Mouse (Mus musculus): ENCODE measurements around the gene BC024978. TPM values are rescaled to one million over a fixed set of nuclear protein-coding genes. Genes with fewer than 3 reads are reported as not detected.

The BC024978 gene
- total and polyA plus RNA-seq, 3 experiments: 11.3 to 14.2 (median 14.2) TPM

DNA sequence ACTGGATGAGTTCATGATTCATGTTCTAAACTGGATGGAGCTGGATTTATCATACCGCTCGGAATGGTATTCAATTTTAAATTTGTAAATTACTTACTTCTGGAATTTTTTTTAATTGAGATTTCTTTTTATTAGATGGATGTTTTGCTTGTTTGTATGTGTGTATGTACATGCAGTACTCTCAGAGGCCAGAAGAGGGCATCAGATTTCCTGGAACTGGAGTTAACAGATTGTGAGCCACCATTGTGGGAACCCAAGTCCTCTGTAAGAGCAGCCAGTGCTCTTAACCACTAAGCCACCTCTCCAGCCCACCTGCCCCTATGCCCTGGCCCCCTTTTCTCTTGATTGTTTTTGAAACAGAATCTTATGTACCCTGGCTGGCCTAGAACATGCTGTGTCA lies 53.6 kb downstream of the BC024978 start:
- no peak overlapping the region for H3K9ac ChIP-seq (ENCODE audit: low read depth, low read length)
- H3K79me2 ChIP-seq (replicated peaks; ENCODE audit: control insufficient read depth, insufficient read depth, low read length): no peaks in the 10 kb centered on the region
- no peak overlapping the region for H3K27ac ChIP-seq
- intact Hi-C loops (cut with DNase I): no loop called here
- no peak overlapping the region for H3K4me3 ChIP-seq
- no peaks in the 10 kb centered on the region for H3K36me3 ChIP-seq (ENCODE audit: control insufficient read depth, insufficient read depth, low read length)
- DNase-seq: no peak
- WGBS: 93% methylated on average over 2 of the region's 2 CpGs
- TF ChIP-seq CTCF (IDR thresholded peaks at IDR 0.05): peak; percentile 67
- TF ChIP-seq EP300 (IDR thresholded peaks at IDR 0.05; ENCODE audit: insufficient read depth, low read depth, low read length): no peak
- H3K4me1 ChIP-seq (ENCODE audit: control insufficient read depth, insufficient read depth, low read length): no peaks in the 10 kb centered on the region
- H3K27me3 ChIP-seq (ENCODE audit: control insufficient read depth, insufficient read depth, low read length): no peaks in the 10 kb centered on the region

DNA sequence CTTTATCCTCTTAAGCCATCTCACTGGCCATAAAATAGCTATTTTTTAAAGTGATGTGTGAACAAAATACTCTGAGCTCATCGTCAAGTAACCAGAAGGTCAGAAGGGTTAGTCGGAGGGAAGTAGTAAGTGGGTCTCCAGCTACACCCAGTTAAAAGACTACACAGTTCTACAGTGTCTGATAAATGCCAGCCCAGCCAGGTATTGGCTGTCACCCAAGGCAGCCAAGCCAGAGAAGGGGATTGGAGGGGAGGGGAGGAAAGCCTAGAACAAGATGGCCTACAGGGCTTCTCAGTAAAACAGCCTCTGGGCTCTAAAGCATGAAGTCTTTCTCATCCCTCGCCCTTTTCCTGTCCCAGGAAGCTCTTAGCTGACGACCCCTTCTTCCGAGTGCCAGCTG lies 54.3 kb downstream of the BC024978 start:
- Histone ChIP-seq H3K4me3 (no peak overlapping the region), H3K9ac (ENCODE audit: low read depth, low read length) (no peak overlapping the region), H3K36me3 (ENCODE audit: control insufficient read depth, insufficient read depth, low read length) (no peaks in the 10 kb centered on the region), H3K4me1 (ENCODE audit: control insufficient read depth, insufficient read depth, low read length) (no peaks in the 10 kb centered on the region), H3K27ac (no peak overlapping the region), H3K79me2 (replicated peaks; ENCODE audit: control insufficient read depth, insufficient read depth, low read length) (no peaks in the 10 kb centered on the region), H3K27me3 (ENCODE audit: control insufficient read depth, insufficient read depth, low read length) (no peaks in the 10 kb centered on the region)
- DNase-seq: no peak
- 54% methylated on average over 5 of the region's 5 CpGs for WGBS
- intact Hi-C loops (cut with DNase I): no loop called here
- TF ChIP-seq EP300 (IDR thresholded peaks at IDR 0.05; ENCODE audit: insufficient read depth, low read depth, low read length) (no peak), POLR2A (IDR thresholded peaks at IDR 0.05; ENCODE audit: insufficient read depth, low read depth, low read length) (no peak), CTCF (IDR thresholded peaks at IDR 0.05) (no peak)

DNA sequence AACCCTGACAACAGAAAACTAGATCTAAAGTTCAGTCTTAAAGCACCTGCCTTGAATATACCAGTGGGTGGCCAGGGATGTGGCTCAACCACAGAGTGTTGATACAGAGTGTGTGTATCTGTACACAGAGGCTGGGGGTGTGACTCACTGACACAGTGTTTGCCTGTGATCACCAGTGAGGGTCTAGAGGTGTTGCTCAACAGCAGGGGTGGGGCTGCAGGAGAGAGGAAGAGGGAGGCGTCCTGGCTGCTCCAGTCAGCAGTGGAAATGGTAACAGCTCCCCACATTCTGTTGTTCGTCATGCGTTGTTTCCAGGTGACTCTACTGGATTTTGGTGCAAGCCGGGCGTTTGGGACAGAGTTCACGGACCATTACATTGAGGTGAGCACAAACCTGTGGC lies 56.4 kb downstream of the BC024978 start:
- TF ChIP-seq CTCF (IDR thresholded peaks at IDR 0.05) (no peak), POLR2A (IDR thresholded peaks at IDR 0.05; ENCODE audit: insufficient read depth, low read depth, low read length) (no peak), EP300 (IDR thresholded peaks at IDR 0.05; ENCODE audit: insufficient read depth, low read depth, low read length) (no peak)
- intact Hi-C loops (cut with DNase I): no loop called here

DNA sequence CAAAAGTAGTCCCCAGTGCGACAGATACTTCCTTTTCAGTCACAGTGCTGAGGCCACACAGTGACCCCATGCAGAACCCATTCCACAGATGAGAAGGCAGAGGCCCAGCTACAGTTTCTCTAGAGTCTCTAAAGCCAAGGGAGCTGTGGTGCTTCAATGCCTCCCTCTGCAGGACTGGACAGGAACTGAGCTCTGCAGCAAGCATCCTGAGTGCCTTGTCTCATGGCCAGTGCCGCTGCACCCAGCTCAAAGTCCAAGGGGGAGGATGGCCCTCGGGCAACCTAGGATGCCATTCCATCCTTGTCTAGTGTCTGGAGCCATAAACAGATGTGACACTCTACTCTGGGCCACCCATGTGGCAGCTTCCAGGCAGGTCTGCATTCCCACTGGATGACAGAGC lies 60.1 kb downstream of the BC024978 start:
- intact Hi-C loops (cut with DNase I): no loop called here

More for the DNA sequence above, 56.4 kb downstream of the BC024978 start:
- Histone ChIP-seq H3K36me3 (ENCODE audit: control insufficient read depth, insufficient read depth, low read length) (no peaks in the 10 kb centered on the region), H3K27me3 (ENCODE audit: control insufficient read depth, insufficient read depth, low read length) (no peaks in the 10 kb centered on the region), H3K79me2 (replicated peaks; ENCODE audit: control insufficient read depth, insufficient read depth, low read length) (no peaks in the 10 kb centered on the region), H3K4me3 (no peak overlapping the region), H3K27ac (no peak overlapping the region), H3K9ac (ENCODE audit: low read depth, low read length) (no peak overlapping the region), H3K4me1 (ENCODE audit: control insufficient read depth, insufficient read depth, low read length) (no peaks in the 10 kb centered on the region)
- no peak for DNase-seq
- WGBS: 91% methylated on average over 6 of the region's 6 CpGs

DNA sequence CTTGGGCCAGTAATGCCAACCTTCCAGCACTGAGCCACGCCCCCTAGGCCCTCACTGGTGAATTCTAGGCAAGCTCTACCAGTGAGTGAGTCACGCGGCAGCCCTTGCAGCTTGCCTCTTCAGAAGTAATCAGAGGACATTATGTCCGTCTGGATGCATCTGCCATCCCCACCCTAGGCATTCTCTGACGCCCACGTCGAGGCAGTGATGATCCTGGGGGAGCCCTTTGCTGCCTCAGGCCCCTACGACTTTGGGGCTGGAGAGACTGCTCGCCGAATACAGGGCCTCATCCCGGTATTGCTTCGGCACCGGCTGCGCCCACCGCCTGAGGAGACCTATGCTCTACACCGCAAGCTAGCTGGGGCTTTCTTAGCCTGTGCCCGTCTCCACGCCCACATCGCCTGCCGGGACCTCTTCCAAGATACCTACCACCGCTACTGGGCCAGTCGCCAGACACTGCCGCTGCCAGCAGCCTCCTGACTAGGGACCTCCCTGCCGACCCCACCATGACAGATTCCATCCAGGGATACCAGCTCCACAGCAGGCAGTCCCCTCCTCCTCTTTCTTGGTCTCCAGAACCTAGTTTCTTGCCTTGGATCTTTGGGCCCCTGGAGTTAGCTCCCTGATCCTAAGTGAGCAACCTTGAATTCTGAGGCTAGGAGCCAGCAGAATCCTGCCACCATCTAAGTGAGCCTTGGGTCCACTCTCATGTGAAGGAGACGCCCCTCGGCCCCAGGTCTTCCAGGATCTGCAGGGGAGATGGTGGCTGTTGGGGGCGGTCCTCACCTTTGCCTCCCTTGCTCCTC lies 61.7 kb downstream of the BC024978 start:
- Histone ChIP-seq H3K4me3 (no peak overlapping the region), H3K27me3 (ENCODE audit: control insufficient read depth, insufficient read depth, low read length) (no peaks in the 10 kb centered on the region), H3K79me2 (replicated peaks; ENCODE audit: control insufficient read depth, insufficient read depth, low read length) (no peaks in the 10 kb centered on the region), H3K4me1 (ENCODE audit: control insufficient read depth, insufficient read depth, low read length) (peaks cover 4% of the 10 kb centered on the region), H3K27ac (peak overlapping the region; percentile 3; the same call in 1 of the 2 replicates), H3K9ac (ENCODE audit: low read depth, low read length) (no peak overlapping the region), H3K36me3 (ENCODE audit: control insufficient read depth, insufficient read depth, low read length) (no peaks in the 10 kb centered on the region)
- WGBS: 39% methylated on average over 27 of the region's 27 CpGs
- intact Hi-C loops (cut with DNase I): no loop called here
- peak; percentile 56 to 57 for DNase-seq
- TF ChIP-seq POLR2A (IDR thresholded peaks at IDR 0.05; ENCODE audit: insufficient read depth, low read depth, low read length) (no peak), CTCF (IDR thresholded peaks at IDR 0.05) (no peak), EP300 (IDR thresholded peaks at IDR 0.05; ENCODE audit: insufficient read depth, low read depth, low read length) (no peak)

More for the DNA sequence above, 60.1 kb downstream of the BC024978 start:
- H3K36me3 ChIP-seq (ENCODE audit: control insufficient read depth, insufficient read depth, low read length): no peaks in the 10 kb centered on the region
- H3K9ac ChIP-seq (ENCODE audit: low read depth, low read length): no peak overlapping the region
- H3K79me2 ChIP-seq (replicated peaks; ENCODE audit: control insufficient read depth, insufficient read depth, low read length): no peaks in the 10 kb centered on the region
- TF ChIP-seq CTCF (IDR thresholded peaks at IDR 0.05): peak; percentile 66
- no peak for TF ChIP-seq EP300 (IDR thresholded peaks at IDR 0.05; ENCODE audit: insufficient read depth, low read depth, low read length)
- DNase-seq: no peak
- peaks cover 4% of the 10 kb centered on the region for H3K4me1 ChIP-seq (ENCODE audit: control insufficient read depth, insufficient read depth, low read length)
- H3K27me3 ChIP-seq (ENCODE audit: control insufficient read depth, insufficient read depth, low read length): no peaks in the 10 kb centered on the region
- no peak overlapping the region for H3K4me3 ChIP-seq
- H3K27ac ChIP-seq: no peak overlapping the region
- WGBS: 60% methylated on average over 3 of the region's 3 CpGs

DNA sequence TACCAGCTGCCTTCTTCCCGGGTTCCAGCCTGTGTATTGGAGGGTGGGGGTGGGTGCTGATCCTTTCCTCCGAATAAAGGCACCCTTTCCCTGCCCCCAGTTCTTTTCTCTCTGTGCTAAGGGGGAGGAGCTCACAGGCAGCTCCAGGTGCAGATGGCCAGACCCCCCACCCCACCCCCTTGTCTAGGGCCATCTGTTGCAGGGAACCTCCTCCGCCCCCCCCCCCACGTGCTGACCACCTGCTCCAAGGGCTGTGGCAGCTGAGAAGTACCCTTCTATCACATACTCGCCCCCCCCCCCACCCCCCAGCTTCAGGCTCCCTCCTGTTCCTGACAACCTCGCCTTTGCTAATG lies 62.2 kb downstream of the BC024978 start:
- Histone ChIP-seq H3K9ac (ENCODE audit: low read depth, low read length) (peak overlapping the region; percentile 62), H3K27me3 (ENCODE audit: control insufficient read depth, insufficient read depth, low read length) (no peaks in the 10 kb centered on the region), H3K27ac (peak overlapping the region; percentile 77), H3K36me3 (ENCODE audit: control insufficient read depth, insufficient read depth, low read length) (no peaks in the 10 kb centered on the region), H3K79me2 (replicated peaks; ENCODE audit: control insufficient read depth, insufficient read depth, low read length) (no peaks in the 10 kb centered on the region), H3K4me1 (ENCODE audit: control insufficient read depth, insufficient read depth, low read length) (peaks cover 4% of the 10 kb centered on the region), H3K4me3 (peak overlapping the region; percentile 56; the same call in 1 of the 2 replicates)
- intact Hi-C loops (cut with DNase I): loop anchor here (1.0 kb wide), 1 partner anchor 26 kb away; no protein-coding TSS in a partner anchor
- 11% methylated on average over 6 of the region's 6 CpGs for WGBS
- DNase-seq: no peak
- TF ChIP-seq POLR2A (IDR thresholded peaks at IDR 0.05; ENCODE audit: insufficient read depth, low read depth, low read length) (no peak), CTCF (IDR thresholded peaks at IDR 0.05) (no peak), EP300 (IDR thresholded peaks at IDR 0.05; ENCODE audit: insufficient read depth, low read depth, low read length) (no peak)
